Mouse (Mus musculus) left cerebral cortex, postnatal 14 days (tissue): ENCODE results near the gene Utp20. TPM values are rescaled to one million over a fixed set of nuclear protein-coding genes. Genes with fewer than 3 reads are reported as not detected.
A peak's percentile ranks its signal among the peaks of the same experiment; 100 is the strongest.

ENCODE experiments used
- DNase-seq, 2 experiments: peaks; one replicate each; pipeline ENCODE4 v3.0.0; 2021 to 2022; ENCODE audit warnings: low spot score in 2 of 2, mixed read lengths in 1 of 2
- intact Hi-C: fragments of 180-260 bp; cut with DNase I; formaldehyde crosslinking; loops from one replicate; pipeline ENCODE4 v1.15.1; 2025
- total RNA-seq, 2 experiments: library from RNA; stranded (reverse); gene quantifications; 2 replicates each; pipeline ENCODE4 v1.2.3; 2021

The Utp20 gene
- total RNA-seq, 2 experiments from 2014 or later: 16.2 to 17.4 TPM

GRCm38 (mm10) chr10:88728166-88728565 is 98.4 kb downstream of the Utp20 start:
- intact Hi-C loops: loop anchor here (5.0 kb wide), 1 partner anchor 351 kb away; the partner anchor contains the start of genes Dram1 and Gnptab
- DNase-seq: no peak

- peak; percentile 72 to 82 for DNase-seq
- intact Hi-C loops: loop anchor here (5.0 kb wide), 1 partner anchor 350 kb away; the partner anchor contains the start of genes Dram1 and Gnptab
Measured at GRCm38 (mm10) chr10:88727128-88727527, 99.5 kb downstream of the Utp20 start.

- intact Hi-C loops: loop anchor here (5.0 kb wide), 1 partner anchor 348 kb away; the partner anchor contains the start of genes Dram1 and Gnptab
Measured at GRCm38 (mm10) chr10:88725343-88725742, 101.3 kb downstream of the Utp20 start.

GRCm38 (mm10) chr10:88719618-88720017 is 107.0 kb downstream of the Utp20 start:
- intact Hi-C loops: no loop called here
- DNase-seq: no peak

More at GRCm38 (mm10) chr10:88725343-88725742, 101.3 kb downstream of the Utp20 start:
- no peak for DNase-seq

GRCm38 (mm10) chr10:88717756-88718025 is 108.9 kb downstream of the Utp20 start:
- intact Hi-C loops: no loop called here
- no peak for DNase-seq

GRCm38 (mm10) chr10:88716986-88717755 is 109.4 kb downstream of the Utp20 start:
- intact Hi-C loops: no loop called here
- no peak for DNase-seq

GRCm38 (mm10) chr10:88715621-88716020 is 111.0 kb downstream of the Utp20 start:
- no peak for DNase-seq
- intact Hi-C loops: no loop called here

GRCm38 (mm10) chr10:88714744-88715143 is 111.9 kb downstream of the Utp20 start:
- DNase-seq: no peak
- intact Hi-C loops: no loop called here

- intact Hi-C loops: no loop called here
- DNase-seq: no peak
Measured at GRCm38 (mm10) chr10:88712359-88712758, 114.2 kb downstream of the Utp20 start.

GRCm38 (mm10) chr10:88708671-88709523 is 117.7 kb downstream of the Utp20 start:
- peak; percentile 38 to 79 for DNase-seq
- intact Hi-C loops: no loop called here

- no peak for DNase-seq
- intact Hi-C loops: no loop called here
Measured at GRCm38 (mm10) chr10:88700938-88701337, 125.7 kb downstream of the Utp20 start.

Other genes starting within 250 kb of the Utp20 start
- 1 to 10 TPM; 5.5 to 6.2 TPM for gene Mybpc1, start 221.7 kb downstream of the Utp20 start, total RNA-seq
- not detected for gene Spic, start 141.8 kb downstream of the Utp20 start, total RNA-seq
- gene Arl1, start 95.9 kb downstream of the Utp20 start, total RNA-seq: 100 to 1,000 TPM; 114 to 119 TPM
- gene Slc5a8, start 59.2 kb upstream of the Utp20 start, total RNA-seq: not detected